Mouse (Mus musculus) liver, embryonic 11.5 days (tissue): ENCODE data around the gene Stat5a. TPM values are rescaled to one million over a fixed set of nuclear protein-coding genes. Genes with fewer than 3 reads are reported as not detected.

ENCODE experiments used
- ATAC-seq: fragments of 200-750 bp; cut with Nextera tagmentation; replicated peaks from 2 replicates; pipeline ENCODE4 v1.8.0; 2017; ENCODE audit warnings: moderate number of reproducible peaks, mild to moderate bottlenecking, moderate TSS enrichment, moderate library complexity; ENCODE audit not compliant: low FRiP score
- DNase-seq: peaks from one replicate; pipeline ENCODE4 v3.0.0-alpha.2; 2017; ENCODE audit warnings: low spot score
- H3K27ac ChIP-seq: fragments of 300-500 bp; sonication (generic); 2 replicates; pipeline ENCODE4 v1.5.1; 2014; ENCODE audit warnings: mild to moderate bottlenecking, low read depth, low read length, control low read depth
- H3K27me3 ChIP-seq: fragments of 300-500 bp; sonication (generic); replicated peaks from 2 replicates; pipeline ENCODE4 v1.6.1; 2014; ENCODE audit warnings: low read length, mixed read lengths; ENCODE audit not compliant: control insufficient read depth, insufficient read depth
- H3K36me3 ChIP-seq: fragments of 300-500 bp; sonication (generic); 2 replicates; pipeline ENCODE4 v1.6.1; 2014; ENCODE audit warnings: mild to moderate bottlenecking, low read length, moderate library complexity, mixed read lengths; ENCODE audit not compliant: control insufficient read depth, insufficient read depth
- H3K4me1 ChIP-seq: fragments of 300-500 bp; sonication (generic); replicated peaks from 2 replicates; pipeline ENCODE4 v1.6.1; 2014; ENCODE audit warnings: low read length, mixed read lengths; ENCODE audit not compliant: control insufficient read depth, insufficient read depth
- H3K4me2 ChIP-seq: fragments of 300-500 bp; sonication (generic); 2 replicates; pipeline ENCODE4 v1.6.1; 2014; ENCODE audit warnings: mild to moderate bottlenecking, control low read depth, moderate library complexity
- H3K4me3 ChIP-seq: fragments of 300-500 bp; sonication (generic); 2 replicates; pipeline ENCODE4 v1.5.1; 2014; ENCODE audit warnings: low read depth, low read length, control low read depth
- H3K9ac ChIP-seq: fragments of 300-500 bp; sonication (generic); 2 replicates; pipeline ENCODE4 v1.6.1; 2014; ENCODE audit warnings: low read depth, low read length, control low read depth
- H3K9me3 ChIP-seq: fragments of 300-500 bp; sonication (generic); 2 replicates; pipeline ENCODE4 v1.6.1; 2016; ENCODE audit warnings: low read length, inconsistent platforms, mixed read lengths; ENCODE audit not compliant: control insufficient read depth
- WGBS: fragments of 180-500 bp; shearing (Covaris S2); extraction: QIAGEN DNeasy Blood & Tissue Kit; methylation state at CpG from one replicate; pipeline ENCODE4 v1.1.7; 2014; 5-methylcytosine and 5-hydroxymethylcytosine counted together
- polyA plus RNA-seq: library from polyadenylated mRNA; unstranded; fragments of >200 nt; fragmentation: Nextera tagmentation; extraction: Ambion mirVana; gene quantifications from 2 replicates; pipeline ENCODE4 v1.2.1, GENCODE M21; 2014

Stat5a gene
- polyA plus RNA-seq, 1 experiment from 2014 or later = 26.3 TPM

DNA sequence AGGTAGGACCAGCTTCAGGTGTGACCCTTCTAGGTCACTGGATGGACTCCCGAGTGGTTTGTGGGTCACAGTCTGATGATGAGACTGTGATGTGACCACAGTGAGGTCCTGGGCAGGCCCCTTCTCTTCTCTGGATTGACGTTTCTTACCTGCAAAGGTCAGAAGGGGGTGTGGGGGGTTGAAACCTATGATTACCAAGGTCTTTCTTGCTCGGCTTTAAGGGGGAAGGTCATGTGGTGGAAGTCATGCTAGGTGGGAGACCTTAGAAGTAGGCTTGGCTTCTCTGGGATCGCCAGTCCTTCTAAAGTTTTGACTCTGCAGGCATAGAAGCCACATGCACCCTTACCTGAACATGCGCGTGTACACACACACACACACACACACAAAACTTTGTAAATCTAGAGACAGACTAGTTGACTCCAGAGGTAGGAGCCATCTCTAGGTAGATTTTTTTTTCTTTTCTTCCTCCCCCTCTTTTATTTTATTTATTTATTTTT, 476 bp downstream of the Stat5a start:
- no peak overlapping the region for H3K27ac ChIP-seq
- WGBS = 49% methylated on average over 6 of the region's 6 CpGs
- peak overlapping the region; percentile 69 for H3K4me2 ChIP-seq
- no peaks in the 10 kb centered on the region for H3K36me3 ChIP-seq
- no peak for DNase-seq
- H3K4me3 ChIP-seq = peak overlapping the region; percentile 56
- no peak for ATAC-seq
- H3K9me3 ChIP-seq = no peaks in the 10 kb centered on the region
- peaks cover 9% of the 10 kb centered on the region; the same call in 1 of the 2 replicates for H3K27me3 ChIP-seq
- H3K9ac ChIP-seq = peak overlapping the region; percentile 68
- peaks cover 10% of the 10 kb centered on the region for H3K4me1 ChIP-seq

DNA sequence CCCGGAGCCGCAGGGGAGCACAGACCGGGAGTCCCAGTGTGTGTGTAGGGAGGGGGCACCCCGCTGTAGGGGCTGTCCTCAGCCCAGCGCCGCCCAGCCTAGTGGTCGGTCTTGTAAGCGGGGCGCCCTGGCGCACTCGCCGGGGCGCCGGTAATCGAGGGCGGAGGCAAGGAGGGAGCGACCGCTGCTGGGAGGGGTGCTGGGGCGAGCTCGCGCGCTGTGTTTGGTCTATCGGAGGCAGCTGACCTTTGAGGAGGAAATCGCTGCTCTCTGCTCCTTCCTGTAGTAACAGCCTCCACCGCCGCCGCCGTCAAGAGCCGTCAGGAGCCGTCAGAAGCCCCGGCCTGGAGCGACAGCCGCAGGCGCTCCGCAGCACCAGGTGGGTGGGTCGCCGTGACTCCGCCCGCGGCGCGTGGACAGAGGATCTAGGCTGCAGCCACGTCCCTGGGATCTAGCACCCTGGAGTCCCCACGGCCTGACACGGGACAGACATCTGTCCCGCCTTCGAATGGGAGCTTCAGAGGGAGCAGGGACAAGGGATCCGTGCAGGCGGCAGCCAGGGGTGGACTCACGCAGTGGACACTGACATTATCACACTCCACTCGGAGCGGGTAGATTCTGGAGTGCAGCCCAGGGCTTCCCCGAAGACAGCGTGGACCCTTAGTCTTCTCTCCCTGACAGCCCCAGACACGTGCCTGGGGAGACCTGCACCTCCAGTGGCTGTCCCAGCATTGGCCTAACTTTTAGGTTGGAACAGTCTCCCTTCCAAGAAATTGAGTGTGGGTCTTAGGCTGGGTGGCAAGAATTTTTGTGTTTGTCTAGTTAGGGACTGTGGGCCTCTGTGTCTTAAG, 1.3 kb downstream of the Stat5a start:
- ATAC-seq (peak; percentile 93), DNase-seq (peak; percentile 84)
- Histone ChIP-seq H3K27ac (peak overlapping the region; percentile 72), H3K27me3 (peaks cover 6% of the 10 kb centered on the region; the same call in 1 of the 2 replicates), H3K9me3 (no peaks in the 10 kb centered on the region), H3K4me1 (peaks cover 10% of the 10 kb centered on the region), H3K9ac (peak overlapping the region; percentile 68), H3K4me2 (peak overlapping the region; percentile 69), H3K36me3 (no peaks in the 10 kb centered on the region), H3K4me3 (peak overlapping the region; percentile 56)
- under 1% methylated on average over 55 of the region's 55 CpGs for WGBS

DNA sequence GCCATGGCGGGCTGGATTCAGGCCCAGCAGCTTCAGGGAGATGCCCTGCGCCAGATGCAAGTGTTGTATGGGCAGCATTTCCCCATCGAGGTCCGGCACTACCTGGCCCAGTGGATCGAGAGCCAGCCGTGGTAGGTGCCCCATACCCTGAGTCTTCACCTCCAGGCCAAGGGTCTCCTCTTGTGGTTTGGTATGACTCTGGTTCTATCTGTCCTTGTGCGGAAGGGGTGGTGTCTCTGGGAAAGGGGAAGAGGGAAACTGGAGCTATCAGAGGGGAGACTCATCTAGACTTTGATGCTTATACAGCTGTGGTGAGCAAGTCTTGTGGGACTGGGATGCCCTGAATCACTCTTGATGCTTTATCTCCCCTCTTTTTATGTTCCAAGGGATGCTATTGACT, 2.2 kb downstream of the Stat5a start:
- no peak for ATAC-seq
- peak overlapping the region; percentile 56 for H3K4me3 ChIP-seq
- 0 out of 2 replicates have a peak overlapping the region, but pooled peaks have one; percentile 8 for H3K27ac ChIP-seq
- H3K9me3 ChIP-seq = no peaks in the 10 kb centered on the region
- H3K4me2 ChIP-seq = peak overlapping the region; percentile 69
- DNase-seq = no peak
- 44% methylated on average over 7 of the region's 7 CpGs for WGBS
- H3K4me1 ChIP-seq = peaks cover 10% of the 10 kb centered on the region
- H3K36me3 ChIP-seq = no peaks in the 10 kb centered on the region
- H3K9ac ChIP-seq = peak overlapping the region; percentile 68
- H3K27me3 ChIP-seq = peaks cover 3% of the 10 kb centered on the region; the same call in 1 of the 2 replicates

DNA sequence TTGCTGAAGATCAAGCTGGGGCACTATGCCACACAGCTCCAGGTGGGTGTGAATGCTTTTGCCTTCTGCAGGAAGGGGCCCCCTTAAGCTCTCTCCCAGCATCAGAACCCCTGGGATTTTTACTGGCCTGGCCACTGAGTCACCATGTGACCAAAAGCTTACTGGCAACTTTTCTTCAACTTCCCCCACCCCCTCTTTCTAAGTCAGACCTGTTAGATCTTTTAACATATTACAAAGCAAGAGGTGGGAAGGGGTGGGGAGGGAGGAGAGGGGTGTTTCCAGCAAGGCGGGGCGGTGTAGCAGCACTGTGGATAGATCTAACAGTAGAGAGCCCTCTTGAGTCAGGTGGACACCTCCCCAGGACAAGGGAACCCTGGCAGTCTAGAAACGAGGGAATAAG, 2.7 kb downstream of the Stat5a start:
- 45% methylated on average over 3 of the region's 3 CpGs for WGBS
- Histone ChIP-seq H3K27me3 (peaks cover 3% of the 10 kb centered on the region; the same call in 1 of the 2 replicates), H3K4me2 (peak overlapping the region; percentile 69), H3K9me3 (no peaks in the 10 kb centered on the region), H3K36me3 (no peaks in the 10 kb centered on the region), H3K9ac (no peak overlapping the region), H3K27ac (no peak overlapping the region), H3K4me1 (peaks cover 10% of the 10 kb centered on the region), H3K4me3 (peak overlapping the region; percentile 56; the same call in 1 of the 2 replicates)
- DNase-seq = no peak
- no peak for ATAC-seq

DNA sequence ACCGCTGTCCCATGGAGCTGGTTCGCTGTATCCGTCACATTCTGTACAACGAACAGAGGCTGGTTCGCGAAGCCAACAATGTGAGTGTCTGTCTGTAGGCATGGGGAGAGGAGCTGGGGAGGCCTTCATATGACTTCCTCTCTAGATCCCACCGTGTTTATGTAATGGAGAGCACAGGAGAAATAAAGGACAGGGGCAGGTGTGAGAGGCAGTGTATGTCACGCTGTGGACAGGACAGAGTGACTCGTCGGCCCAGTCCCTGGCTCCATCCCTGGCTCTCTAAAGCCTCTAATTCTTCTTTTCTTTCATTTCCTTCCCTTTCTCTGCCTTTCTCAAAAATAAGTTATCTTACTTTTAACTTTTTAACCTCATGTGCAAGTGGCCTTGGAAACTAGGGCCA, 4.0 kb downstream of the Stat5a start:
- Histone ChIP-seq H3K9ac (no peak overlapping the region), H3K4me1 (peaks cover 10% of the 10 kb centered on the region), H3K36me3 (no peaks in the 10 kb centered on the region), H3K4me3 (no peak overlapping the region), H3K27me3 (no peaks in the 10 kb centered on the region), H3K27ac (no peak overlapping the region), H3K4me2 (no peak overlapping the region), H3K9me3 (no peaks in the 10 kb centered on the region)
- ATAC-seq (no peak), DNase-seq (no peak)
- WGBS = 90% methylated on average over 10 of the region's 10 CpGs

DNA sequence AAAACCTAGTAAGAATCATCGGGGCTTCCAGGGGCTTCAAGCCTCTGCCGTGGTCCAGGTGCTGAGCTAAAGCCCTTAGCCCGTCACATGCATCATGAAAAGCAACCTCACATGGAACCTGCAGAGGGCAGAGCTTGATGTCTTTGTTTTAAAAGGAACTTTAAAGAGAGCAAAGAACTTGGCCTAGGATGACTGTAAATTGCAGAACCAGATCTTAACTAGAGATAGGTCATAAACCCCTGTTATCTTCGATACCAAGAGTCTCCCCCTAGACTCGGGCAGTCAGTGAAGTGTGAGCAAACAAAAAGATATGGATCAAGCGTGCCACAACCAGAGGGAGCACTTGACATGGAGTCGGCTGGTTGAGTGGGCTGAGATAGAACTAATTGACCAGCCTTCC, 6.5 kb downstream of the Stat5a start:
- WGBS = 61% methylated on average over 7 of the region's 7 CpGs
- no peak for ATAC-seq

DNA sequence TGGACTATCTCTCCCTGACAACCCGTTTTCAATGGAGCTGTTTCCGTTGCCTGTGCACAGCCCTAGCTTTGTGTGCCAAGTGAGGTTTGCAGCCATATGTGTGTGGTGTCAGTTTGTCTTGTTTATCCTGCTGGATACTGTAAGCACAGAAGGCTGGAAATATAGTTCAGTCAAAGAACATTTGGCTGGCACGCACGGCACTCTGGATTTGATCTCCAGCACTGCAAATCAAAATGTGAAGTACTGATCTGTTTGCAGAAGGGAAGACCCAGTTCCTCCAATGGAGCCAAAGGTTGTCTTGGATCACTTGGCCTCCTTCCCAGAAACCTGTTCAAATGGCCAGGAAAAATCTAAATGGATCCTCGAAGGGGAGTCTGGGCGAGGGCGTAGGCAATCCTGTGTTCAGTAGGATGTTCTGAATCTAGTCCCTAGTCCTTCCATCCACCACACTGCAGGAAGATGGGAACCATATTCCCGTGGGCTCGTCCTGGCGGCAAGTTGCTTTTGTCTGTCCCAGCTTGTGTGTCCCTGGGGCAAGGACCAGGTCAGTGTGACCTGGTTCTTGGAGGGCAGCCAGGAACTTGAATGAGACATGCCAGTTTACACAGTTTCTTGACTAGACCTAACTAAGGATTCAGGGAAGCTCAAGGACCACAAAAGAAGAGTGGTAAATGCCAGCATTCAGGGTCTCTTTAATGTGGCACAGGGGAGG, 11.3 kb downstream of the Stat5a start:
- H3K9ac ChIP-seq = no peak overlapping the region
- no peaks in the 10 kb centered on the region for H3K27me3 ChIP-seq
- no peaks in the 10 kb centered on the region for H3K36me3 ChIP-seq
- H3K4me3 ChIP-seq = no peak overlapping the region
- no peaks in the 10 kb centered on the region for H3K9me3 ChIP-seq
- H3K4me1 ChIP-seq = no peaks in the 10 kb centered on the region
- ATAC-seq (no peak), DNase-seq (no peak)
- H3K4me2 ChIP-seq = no peak overlapping the region
- 86% methylated on average over 10 of the region's 10 CpGs for WGBS
- H3K27ac ChIP-seq = no peak overlapping the region

More for the DNA sequence above, 6.5 kb downstream of the Stat5a start:
- H3K9me3 ChIP-seq = no peaks in the 10 kb centered on the region
- no peaks in the 10 kb centered on the region for H3K36me3 ChIP-seq
- no peak overlapping the region for H3K4me2 ChIP-seq
- no peak for DNase-seq
- H3K27me3 ChIP-seq = no peaks in the 10 kb centered on the region
- H3K27ac ChIP-seq = no peak overlapping the region
- H3K4me1 ChIP-seq = peaks cover 5% of the 10 kb centered on the region
- no peak overlapping the region for H3K9ac ChIP-seq
- H3K4me3 ChIP-seq = no peak overlapping the region

DNA sequence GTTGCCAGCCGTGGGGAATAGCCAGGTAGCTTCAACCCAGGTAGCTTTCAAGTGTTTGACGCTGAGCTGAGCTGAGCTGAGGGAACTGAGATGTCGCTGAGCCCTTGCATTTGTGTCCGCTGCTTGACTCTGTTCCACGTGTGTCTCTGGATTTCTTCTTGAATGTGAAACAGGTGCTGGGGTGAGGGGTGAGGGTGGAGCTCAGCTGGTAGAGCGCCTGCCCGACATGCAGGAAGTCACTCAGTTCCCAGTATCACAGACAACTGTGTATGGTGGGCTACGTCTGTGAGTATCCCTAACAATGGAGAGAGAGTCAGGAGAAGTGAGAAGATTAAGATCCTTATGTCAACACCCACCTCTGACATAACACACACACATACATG, 11.8 kb downstream of the Stat5a start:
- H3K27me3 ChIP-seq = no peaks in the 10 kb centered on the region
- H3K36me3 ChIP-seq = no peaks in the 10 kb centered on the region
- ATAC-seq = no peak
- no peak overlapping the region for H3K9ac ChIP-seq
- H3K4me3 ChIP-seq = no peak overlapping the region
- DNase-seq = no peak
- H3K27ac ChIP-seq = no peak overlapping the region
- H3K9me3 ChIP-seq = no peaks in the 10 kb centered on the region
- no peaks in the 10 kb centered on the region for H3K4me1 ChIP-seq
- 76% methylated on average over 8 of the region's 8 CpGs for WGBS
- H3K4me2 ChIP-seq = no peak overlapping the region
